Mouse (Mus musculus) CH12.LX (cell line): ENCODE measurements around the gene Tradd. TPM values are rescaled to one million over a fixed set of nuclear protein-coding genes. Genes with fewer than 3 reads are reported as not detected.

Experiments
- DNase-seq: peaks from one replicate; pipeline ENCODE4 v3.0.0-alpha.2; 2013; ENCODE audit errors: extremely low read depth
- H3K27ac ChIP-seq: 2 replicates; pipeline ENCODE4 v1.5.1; 2012; ENCODE audit warnings: low read depth, mild to moderate bottlenecking, control low read depth, moderate library complexity; ENCODE audit not compliant: insufficient read depth
- H3K27me3 ChIP-seq: replicated peaks from 2 replicates; pipeline ENCODE3; 2012; ENCODE audit warnings: inconsistent platforms
- H3K36me3 ChIP-seq, 2 experiments: replicated peaks in 1 of 2; 2 replicates each; pipeline versions ENCODE3 to v1.6.1; 2012; ENCODE audit warnings: inconsistent platforms in 1 of 2, low read length in 1 of 2, mild to moderate bottlenecking in 1 of 2, mixed read lengths in 1 of 2, moderate library complexity in 1 of 2; ENCODE audit not compliant: control insufficient read depth in 1 of 2, insufficient read depth in 1 of 2
- H3K4me1 ChIP-seq, 2 experiments: 2 replicates each; pipeline ENCODE4 v1.6.1; 2012; ENCODE audit warnings: inconsistent platforms in 1 of 2, moderate library complexity in 1 of 2; ENCODE audit not compliant: insufficient read depth in 2 of 2, control insufficient read depth in 1 of 2
- H3K4me2 ChIP-seq: 2 replicates; pipeline ENCODE4 v1.6.1; 2012; ENCODE audit warnings: low read depth, mild to moderate bottlenecking, control low read depth; ENCODE audit not compliant: poor library complexity, insufficient read depth, severe bottlenecking
- H3K4me3 ChIP-seq, 3 experiments: fragments of 150-350 bp in 1 of 3; sonication (generic) in 1 of 3; replicated peaks in 1 of 3; 2 replicates each; pipeline versions ENCODE3 to v1.5.1; 2011 to 2012; ENCODE audit warnings: low read depth in 2 of 3, low read length in 2 of 3, mild to moderate bottlenecking in 2 of 3, moderate library complexity in 2 of 3, control low read depth in 1 of 3, improper control_type of control experiment in 1 of 3, inconsistent platforms in 1 of 3, mixed read lengths in 1 of 3; ENCODE audit not compliant: poor library complexity in 1 of 3
- H3K79me2 ChIP-seq: replicated peaks from 2 replicates; pipeline ENCODE4 v1.6.1; 2012; ENCODE audit warnings: mild to moderate bottlenecking, moderate library complexity; ENCODE audit not compliant: control insufficient read depth, poor library complexity, insufficient read depth, severe bottlenecking; ENCODE audit errors: extremely low read depth
- H3K9ac ChIP-seq: 2 replicates; pipeline ENCODE4 v1.6.1; 2012; ENCODE audit warnings: low read depth, mild to moderate bottlenecking, control low read depth, moderate library complexity; ENCODE audit not compliant: insufficient read depth
- H3K9me3 ChIP-seq: replicated peaks from 2 replicates; pipeline ENCODE3; 2012; ENCODE audit warnings: low read length, inconsistent platforms, mixed read lengths
- BHLHE40 ChIP-seq: IDR thresholded peaks from 2 replicates; pipeline ENCODE4 v1.6.1; 2011; ENCODE audit warnings: mild to moderate bottlenecking, low read depth, low read length, improper control_type of control experiment
- CHD1 ChIP-seq: IDR thresholded peaks from 2 replicates; pipeline ENCODE4 v1.6.1; 2012; ENCODE audit warnings: low read depth, low read length, improper control_type of control experiment, inconsistent platforms
- E2F4 ChIP-seq: IDR thresholded peaks from 2 replicates; pipeline ENCODE4 v1.6.1; 2011; ENCODE audit warnings: low read depth, low read length, improper control_type of control experiment; ENCODE audit not compliant: insufficient replicate concordance
- ELF1 ChIP-seq: IDR thresholded peaks from 2 replicates; pipeline ENCODE4 v1.6.1; 2014; ENCODE audit warnings: low read depth, mild to moderate bottlenecking, inconsistent platforms, low read length, improper control_type of control experiment
- EP300 ChIP-seq: IDR thresholded peaks from 2 replicates; pipeline ENCODE4 v1.6.1; 2011; ENCODE audit warnings: low read length, improper control_type of control experiment
- ETS1 ChIP-seq: conservative IDR thresholded peaks from 2 replicates; pipeline ENCODE4 v1.6.1; 2012; ENCODE audit warnings: low read depth, mild to moderate bottlenecking, inconsistent platforms, low read length, improper control_type of control experiment, moderate library complexity
- GABPA ChIP-seq: IDR thresholded peaks from 2 replicates; pipeline ENCODE4 v1.6.1; 2012; ENCODE audit warnings: low read depth, low read length, improper control_type of control experiment, inconsistent platforms; ENCODE audit not compliant: insufficient replicate concordance
- IRF4 ChIP-seq: IDR thresholded peaks from 2 replicates; pipeline ENCODE4 v1.6.1; 2014; ENCODE audit warnings: low read depth, mild to moderate bottlenecking, inconsistent platforms, low read length, improper control_type of control experiment
- JUN ChIP-seq: IDR thresholded peaks from 2 replicates; pipeline ENCODE4 v1.6.1; 2011; ENCODE audit warnings: low read depth, mild to moderate bottlenecking, low read length, improper control_type of control experiment, moderate library complexity; ENCODE audit not compliant: insufficient read depth
- KAT2A ChIP-seq: IDR thresholded peaks from 2 replicates; pipeline ENCODE4 v1.6.1; 2012; ENCODE audit warnings: low read length, improper control_type of control experiment, inconsistent platforms; ENCODE audit not compliant: insufficient replicate concordance
- MAX ChIP-seq: IDR thresholded peaks from 2 replicates; pipeline ENCODE4 v1.6.1; 2011; ENCODE audit warnings: low read length, improper control_type of control experiment
- MAZ ChIP-seq: IDR thresholded peaks from 2 replicates; pipeline ENCODE4 v1.6.1; 2012; ENCODE audit warnings: low read depth, mild to moderate bottlenecking, inconsistent platforms, low read length, improper control_type of control experiment, moderate library complexity
- NELFE ChIP-seq: IDR thresholded peaks from 2 replicates; pipeline ENCODE4 v1.6.1; 2011; ENCODE audit warnings: low read depth, low read length, improper control_type of control experiment
- NRF1 ChIP-seq: IDR thresholded peaks from 2 replicates; pipeline ENCODE4 v1.6.1; 2014; ENCODE audit warnings: low read depth, mild to moderate bottlenecking, inconsistent platforms, low read length, improper control_type of control experiment, moderate library complexity
- PAX5 ChIP-seq: IDR thresholded peaks from 2 replicates; pipeline ENCODE4 v1.6.1; 2012; ENCODE audit warnings: low read length, inconsistent platforms, mixed read lengths
- POLR2A ChIP-seq: IDR thresholded peaks from 2 replicates; pipeline ENCODE4 v1.6.1; 2011; ENCODE audit warnings: low read depth, mild to moderate bottlenecking, improper control_type of control experiment, low read length
- RAD21 ChIP-seq: IDR thresholded peaks from 2 replicates; pipeline ENCODE4 v1.6.1; 2011; ENCODE audit warnings: low read depth, mild to moderate bottlenecking, low read length, improper control_type of control experiment, moderate library complexity
- RCOR1 ChIP-seq: conservative IDR thresholded peaks from 2 replicates; pipeline ENCODE4 v1.6.1; 2012; ENCODE audit warnings: low read depth, mild to moderate bottlenecking, inconsistent platforms, low read length, improper control_type of control experiment
- SIN3A ChIP-seq: IDR thresholded peaks from 2 replicates; pipeline ENCODE4 v1.6.1; 2012; ENCODE audit warnings: low read length, improper control_type of control experiment, inconsistent platforms
- SMC3 ChIP-seq: IDR thresholded peaks from 2 replicates; pipeline ENCODE4 v1.6.1; 2011; ENCODE audit warnings: low read depth, low read length, improper control_type of control experiment
- TBP ChIP-seq: conservative IDR thresholded peaks from 2 replicates; pipeline ENCODE4 v1.6.1; 2011; ENCODE audit warnings: low read depth, low read length, improper control_type of control experiment
- TCF12 ChIP-seq: IDR thresholded peaks from 2 replicates; pipeline ENCODE4 v1.6.1; 2014; ENCODE audit warnings: low read depth, mild to moderate bottlenecking, inconsistent platforms, low read length, improper control_type of control experiment
- UBTF ChIP-seq: IDR thresholded peaks from 2 replicates; pipeline ENCODE4 v1.6.1; 2012; ENCODE audit warnings: low read depth, mild to moderate bottlenecking, inconsistent platforms, low read length, improper control_type of control experiment, moderate library complexity
- USF1 ChIP-seq: IDR thresholded peaks from 2 replicates; pipeline ENCODE4 v1.6.1; 2014; ENCODE audit warnings: low read depth, mild to moderate bottlenecking, inconsistent platforms, low read length, improper control_type of control experiment
- USF2 ChIP-seq: conservative IDR thresholded peaks from 2 replicates; pipeline ENCODE4 v1.6.1; 2011; ENCODE audit warnings: low read depth, low read length, improper control_type of control experiment
- ZKSCAN1 ChIP-seq: IDR thresholded peaks from 2 replicates; pipeline ENCODE4 v1.6.1; 2012; ENCODE audit warnings: low read depth, inconsistent platforms, low read length, improper control_type of control experiment, borderline replicate concordance
- dilution Hi-C: fragments of 300-500 bp; cut with MboI; formaldehyde crosslinking; loops from 2 replicates; pipeline ENCODE4 v1.14.3; 2020; ENCODE audit warnings: low sequenced_read_pairs; ENCODE audit not compliant: extremely low pct_unique_long_range_greater_than_20kb, extremely low pct_ligation_motif_present
- in situ Hi-C: fragments of 300-500 bp; cut with MboI; formaldehyde crosslinking; loops from 3 replicates; pipeline ENCODE4 v1.14.3; 2019; ENCODE audit warnings: low sequenced_read_pairs, low pct_ligation_motif_present, low pct_unique_long_range_greater_than_20kb, mixed read lengths
- polyA plus RNA-seq: library from polyadenylated mRNA; unstranded; fragments of >175 nt; gene quantifications from 2 replicates; pipeline ENCODE4 v1.2.1, GENCODE M21; 2012; ENCODE audit warnings: low read depth; ENCODE audit not compliant: insufficient read length
- total RNA-seq, 2 experiments: library from RNA; depleted of rRNA; stranded (reverse); fragments of 300-350 nt in 1 of 2; fragments of >200 nt in 1 of 2; gene quantifications; 2 replicates each; pipeline ENCODE4 v1.2.3; 2012 to 2014

The Tradd gene
- total and polyA plus RNA-seq, 3 experiments, result 18.6 to 30.8 (median 20.4) TPM

- TF ChIP-seq GABPA (no peak), RAD21 (no peak), USF1 (no peak), EP300 (peak; percentile 65)
- TF ChIP-seq, all 38 proteins: peak for 11
Measured at GRCm38 (mm10) chr8:105295256-105295655, 30.8 kb upstream of the Tradd start (continued).

DNA sequence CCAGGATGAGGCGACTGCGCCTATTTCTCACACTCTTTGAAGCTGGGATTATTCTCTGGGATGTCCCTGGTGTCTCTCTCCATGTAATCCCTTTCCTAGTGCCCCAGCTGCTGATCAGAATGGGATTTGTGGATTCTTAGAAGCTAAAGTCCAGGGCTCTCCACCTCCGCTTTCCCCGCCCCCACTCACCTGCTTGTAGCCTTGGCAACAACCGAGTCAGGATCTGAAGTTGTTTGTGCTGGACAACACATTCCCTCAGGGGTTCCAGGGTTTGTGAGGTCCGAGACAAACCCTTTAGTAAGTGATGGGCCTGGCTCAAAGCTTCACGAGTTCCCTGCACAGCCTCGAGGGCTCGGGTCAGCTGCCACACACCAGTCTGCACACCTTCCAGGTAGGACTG lies 30.4 kb upstream of the Tradd start:
- H3K27me3 ChIP-seq, result no peaks in the 10 kb centered on the region
- peaks cover 12 to 42% of the 10 kb centered on the region in 2 experiments for H3K4me1 ChIP-seq
- TF ChIP-seq UBTF (no peak), TBP (no peak), MAZ (no peak), SMC3 (no peak), TCF12 (no peak), BHLHE40 (no peak), IRF4 (no peak), USF2 (no peak), GABPA (no peak), POLR2A (no peak), MAX (no peak)
- peaks cover 20% of the 10 kb centered on the region for H3K79me2 ChIP-seq
- dilution Hi-C loops, result no loop called here
- peak overlapping the region in 1 of 3 experiments; percentile 57 for H3K4me3 ChIP-seq
- H3K27ac ChIP-seq, result peak overlapping the region; percentile 65; the same call in 1 of the 2 replicates
- H3K36me3 ChIP-seq, result peaks cover under 1 to 26% of the 10 kb centered on the region in 2 experiments
- no peaks in the 10 kb centered on the region for H3K9me3 ChIP-seq
- H3K9ac ChIP-seq, result 0 out of 2 replicates have a peak overlapping the region, but pooled peaks have one; percentile 45
- DNase-seq, result no peak
- in situ Hi-C loops, result loop anchor here (5.0 kb wide), 1 partner anchor 37 kb away; the partner anchor contains the start of gene B3gnt9
- peak overlapping the region; percentile 88 for H3K4me2 ChIP-seq

- no peak overlapping the region for H3K4me3 ChIP-seq
Measured at GRCm38 (mm10) chr8:105293405-105293804, 29.0 kb upstream of the Tradd start.

More at GRCm38 (mm10) chr8:105293405-105293804, 29.0 kb upstream of the Tradd start:
- peaks cover 13 to 35% of the 10 kb centered on the region in 2 experiments for H3K4me1 ChIP-seq
- H3K36me3 ChIP-seq, result peaks cover 0 to 14% of the 10 kb centered on the region in 2 experiments
- H3K27ac ChIP-seq, result no peak overlapping the region
- no peaks in the 10 kb centered on the region for H3K9me3 ChIP-seq
- TF ChIP-seq SMC3, result no peak
- no peak for TF ChIP-seq E2F4
- no peak for TF ChIP-seq CHD1
- TF ChIP-seq ETS1, result no peak
- no peak for TF ChIP-seq USF2
- no peak for TF ChIP-seq POLR2A
- no peak for TF ChIP-seq PAX5
- no peak for TF ChIP-seq ELF1
- no peak for TF ChIP-seq RCOR1
- no peak for TF ChIP-seq NELFE
- TF ChIP-seq SIN3A, result no peak
- no peak for TF ChIP-seq NRF1
- TF ChIP-seq ZKSCAN1, result no peak
- TF ChIP-seq MAX, result no peak
- TF ChIP-seq KAT2A, result no peak
- no peak for TF ChIP-seq JUN
- no peak for TF ChIP-seq MAZ
- no peak for TF ChIP-seq TCF12
- TF ChIP-seq IRF4, result no peak
- dilution Hi-C loops, result no loop called here
- H3K79me2 ChIP-seq, result peaks cover 9% of the 10 kb centered on the region
- H3K9ac ChIP-seq, result no peak overlapping the region
- in situ Hi-C loops, result loop anchor here (5.0 kb wide), 1 partner anchor 36 kb away; the partner anchor contains the start of gene B3gnt9
- H3K27me3 ChIP-seq, result no peaks in the 10 kb centered on the region
- no peak overlapping the region for H3K4me2 ChIP-seq
- no peak for DNase-seq
